Mouse (Mus musculus): ENCODE results near the gene Cfl1.

The Cfl1 gene

GRCm38 (mm10) chr19:5465037-5465436 lies 25.2 kb upstream of the Cfl1 start:
- no peak for DNase-seq (ENCODE audit: low read depth, low spot score)

- no peak for DNase-seq (ENCODE audit: low read depth, low spot score)
Measured at GRCm38 (mm10) chr19:5466916-5467500, 23.2 kb upstream of the Cfl1 start.

GRCm38 (mm10) chr19:5468374-5468773 lies 21.9 kb upstream of the Cfl1 start, which contains the start of gene Ctsw:
Gene Ctsw, minus strand, starts transcription at chr19:5468507.
- peak; percentile 64 for DNase-seq (ENCODE audit: low read depth, low spot score)

- no peak for DNase-seq (ENCODE audit: low read depth, low spot score)
Measured at GRCm38 (mm10) chr19:5471846-5472245, 18.4 kb upstream of the Cfl1 start.

GRCm38 (mm10) chr19:5472857-5473256 lies 17.4 kb upstream of the Cfl1 start:
- no peak for DNase-seq (ENCODE audit: low read depth, low spot score)

- DNase-seq (ENCODE audit: low read depth, low spot score): peak; percentile 91
Measured at GRCm38 (mm10) chr19:5473720-5474119, 16.5 kb upstream of the Cfl1 start, which contains the start of gene Efemp2. Gene Efemp2, plus strand, starts transcription at chr19:5473954.

GRCm38 (mm10) chr19:5474281-5475068 lies 15.8 kb upstream of the Cfl1 start:
- peak; percentile 49 for DNase-seq (ENCODE audit: low read depth, low spot score)

GRCm38 (mm10) chr19:5475069-5475714 lies 15.1 kb upstream of the Cfl1 start:
- no peak for DNase-seq (ENCODE audit: low read depth, low spot score)

- DNase-seq (ENCODE audit: low read depth, low spot score): no peak
Measured at GRCm38 (mm10) chr19:5477004-5477667, 13.1 kb upstream of the Cfl1 start.

GRCm38 (mm10) chr19:5477668-5478300 lies 12.5 kb upstream of the Cfl1 start:
- no peak for DNase-seq (ENCODE audit: low read depth, low spot score)

GRCm38 (mm10) chr19:5480016-5480415 lies 10.2 kb upstream of the Cfl1 start:
- DNase-seq (ENCODE audit: low read depth, low spot score): no peak

GRCm38 (mm10) chr19:5481398-5481797 lies 8.9 kb upstream of the Cfl1 start:
- DNase-seq (ENCODE audit: low read depth, low spot score): no peak

GRCm38 (mm10) chr19:5483386-5484359 lies 6.6 kb upstream of the Cfl1 start:
- DNase-seq (ENCODE audit: low read depth, low spot score): no peak

GRCm38 (mm10) chr19:5484496-5484895 lies 5.8 kb upstream of the Cfl1 start:
- no peak for DNase-seq (ENCODE audit: low read depth, low spot score)

- DNase-seq (ENCODE audit: low read depth, low spot score): no peak
Measured at GRCm38 (mm10) chr19:5485371-5485770, 4.9 kb upstream of the Cfl1 start.

GRCm38 (mm10) chr19:5485821-5486220 lies 4.4 kb upstream of the Cfl1 start:
- no peak for DNase-seq (ENCODE audit: low read depth, low spot score)

GRCm38 (mm10) chr19:5486286-5486685 lies 4.0 kb upstream of the Cfl1 start:
- DNase-seq (ENCODE audit: low read depth, low spot score): no peak

GRCm38 (mm10) chr19:5486771-5487170 lies 3.5 kb upstream of the Cfl1 start:
- DNase-seq (ENCODE audit: low read depth, low spot score): no peak

GRCm38 (mm10) chr19:5487768-5488550 lies 2.3 kb upstream of the Cfl1 start, which contains the start of gene Mus81:
Gene Mus81, minus strand, starts transcription at chr19:5488402.
- peak; percentile 98 for DNase-seq (ENCODE audit: low read depth, low spot score)
